Mouse (Mus musculus): ENCODE data around the gene Fbrsl1. TPM values are rescaled to one million over a fixed set of nuclear protein-coding genes. Genes with fewer than 3 reads are reported as not detected.
A peak's percentile ranks its signal among the peaks of the same experiment; 100 is the strongest.

The Fbrsl1 gene
- total RNA-seq, 2 experiments from 2014 or later = 82.5 to 90.6 TPM

- DNase-seq (ENCODE audit: low spot score in 2 of 2) = no peak
Observed at GRCm38 (mm10) chr5:110363822-110364545, 84.3 kb downstream of the Fbrsl1 start.

DNA sequence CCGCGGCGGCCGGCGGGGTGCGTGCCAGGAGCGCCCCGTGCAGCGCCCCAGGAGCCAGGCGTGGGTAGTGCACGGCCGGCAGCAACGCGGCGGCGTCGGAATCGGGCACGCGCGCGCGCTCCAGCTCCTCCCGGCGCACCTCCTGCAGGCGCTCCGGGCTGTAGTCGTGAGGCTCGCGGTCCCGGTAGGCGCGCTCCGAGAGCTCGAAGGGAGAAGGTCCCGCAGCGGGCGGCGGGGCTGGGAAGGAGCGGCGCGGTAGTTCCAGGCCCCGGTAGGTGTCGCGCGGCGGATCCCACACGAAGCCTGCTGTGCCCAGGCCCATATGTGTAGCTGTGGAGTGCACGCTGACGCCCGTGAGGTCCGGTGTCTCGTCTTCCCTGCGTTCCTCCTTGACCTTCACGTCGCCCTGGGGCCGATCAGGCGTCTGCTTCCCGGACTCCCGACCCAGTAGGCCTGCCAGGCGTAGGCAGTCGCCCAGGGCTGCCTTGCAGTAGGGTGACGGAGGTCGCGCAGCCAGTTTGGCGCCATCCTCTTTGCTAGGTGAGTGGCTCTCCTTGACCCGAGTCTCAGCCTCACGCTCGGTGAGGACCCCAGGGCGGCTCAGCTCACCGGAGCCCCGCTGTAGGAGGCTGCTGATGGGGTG is 85.0 kb downstream of the Fbrsl1 start:
- DNase-seq (ENCODE audit: low spot score in 2 of 2) = peak; percentile 74 to 86

GRCm38 (mm10) chr5:110362813-110363178 is 85.5 kb downstream of the Fbrsl1 start:
- no peak for DNase-seq (ENCODE audit: low spot score in 2 of 2)

- no peak for DNase-seq (ENCODE audit: low spot score in 2 of 2)
Observed at GRCm38 (mm10) chr5:110361465-110361864, 86.8 kb downstream of the Fbrsl1 start.

- DNase-seq (ENCODE audit: low spot score in 2 of 2) = peak; percentile 91
Observed at GRCm38 (mm10) chr5:110357531-110358179, 90.6 kb downstream of the Fbrsl1 start.

- peak; percentile 50 to 59 for DNase-seq (ENCODE audit: low spot score in 2 of 2)
Observed at GRCm38 (mm10) chr5:110354716-110355115, 93.6 kb downstream of the Fbrsl1 start.

- DNase-seq (ENCODE audit: low spot score in 2 of 2) = no peak
Observed at GRCm38 (mm10) chr5:110347006-110347405, 101.3 kb downstream of the Fbrsl1 start.

GRCm38 (mm10) chr5:110345553-110345952 is 102.8 kb downstream of the Fbrsl1 start:
- DNase-seq (ENCODE audit: low spot score in 2 of 2) = no peak

DNA sequence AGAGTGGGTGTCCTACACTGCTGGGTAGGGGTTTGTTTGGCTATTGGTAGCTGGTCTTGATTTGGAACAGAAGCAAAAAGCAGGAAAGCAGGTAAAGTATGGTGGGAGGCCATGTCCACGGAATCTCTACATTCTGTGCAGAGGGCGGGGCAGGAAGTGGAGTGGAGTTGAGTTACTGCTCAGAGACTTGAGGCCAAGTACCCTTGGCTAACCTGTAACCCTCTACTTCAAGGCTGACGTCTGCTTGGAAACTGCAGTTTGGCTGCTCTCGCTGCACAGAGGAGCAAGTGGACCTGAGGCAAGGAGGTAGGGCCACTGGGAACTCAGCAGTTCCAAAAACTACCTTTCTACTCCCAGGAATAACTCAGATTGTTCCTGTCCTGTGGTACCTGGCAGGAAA is 103.8 kb downstream of the Fbrsl1 start, which contains the start of gene Lrcol1:
Gene Lrcol1 (plus strand): TSS at position 207 of the 400 bp plus-strand sequence.
- DNase-seq (ENCODE audit: low spot score in 2 of 2) = no peak

DNA sequence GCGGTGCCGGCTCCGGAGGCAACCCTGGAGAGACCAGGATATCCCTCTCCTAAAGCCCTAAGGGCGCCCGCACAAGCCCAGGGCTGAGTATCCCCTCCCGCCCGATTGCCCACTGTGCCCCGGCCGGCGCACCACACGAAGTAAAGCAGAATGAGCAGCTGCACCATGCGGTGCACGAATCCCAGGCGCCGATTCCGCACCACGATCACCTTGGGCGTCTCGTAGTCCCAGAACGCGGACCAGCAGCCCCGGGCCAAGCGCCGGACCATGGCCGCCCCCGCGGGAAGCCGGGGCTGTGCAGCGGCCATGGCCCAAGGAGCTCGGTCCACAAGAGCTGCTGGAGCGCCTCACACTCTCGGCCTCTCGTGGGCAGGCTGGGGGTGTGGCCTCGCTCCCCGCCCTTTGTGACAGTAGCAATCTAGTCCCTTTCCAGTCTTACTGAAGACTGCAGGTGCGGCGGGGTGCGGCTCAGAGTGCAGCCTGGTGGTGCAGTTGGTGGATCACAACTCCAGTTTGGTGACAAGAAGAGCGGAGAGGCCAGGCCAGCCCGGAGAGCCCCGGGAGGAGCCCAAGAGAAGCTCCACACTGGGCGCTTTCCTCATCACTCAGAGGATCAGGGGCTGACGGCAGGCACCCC is 105.5 kb downstream of the Fbrsl1 start, which contains the start of gene P2rx2:
Gene P2rx2 (minus strand): TSS at position 565 of the 637 bp plus-strand sequence.
- DNase-seq (ENCODE audit: low spot score in 2 of 2) = peak; percentile 19 to 28

GRCm38 (mm10) chr5:110338792-110339191 is 109.5 kb downstream of the Fbrsl1 start:
- DNase-seq (ENCODE audit: low spot score in 2 of 2) = no peak

- DNase-seq (ENCODE audit: low spot score in 2 of 2) = no peak
Observed at GRCm38 (mm10) chr5:110330508-110330907, 117.8 kb downstream of the Fbrsl1 start.

DNA sequence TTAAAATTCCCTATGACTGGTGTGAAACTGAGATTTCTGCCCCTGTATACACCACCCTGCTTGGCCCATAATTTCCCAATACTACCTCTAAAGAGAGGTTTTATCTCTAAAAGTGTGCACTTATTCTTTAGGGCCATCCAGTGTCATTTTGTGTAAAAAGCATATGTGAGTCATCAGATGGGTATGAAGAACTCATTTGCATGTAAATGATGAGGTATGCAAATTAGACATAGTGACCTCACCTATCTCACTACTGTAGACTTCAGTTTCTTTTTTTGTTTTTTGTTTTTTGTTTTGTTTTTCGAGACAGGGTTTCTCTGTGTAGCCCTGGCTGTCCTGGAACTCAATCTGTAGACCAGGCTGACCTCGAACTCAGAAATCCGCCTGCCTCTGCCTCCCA is 135.2 kb downstream of the Fbrsl1 start:
- DNase-seq (ENCODE audit: low spot score in 2 of 2) = no peak

Other genes with a start within 250 kb of the Fbrsl1 start
- gene Ankle2, start 217.5 kb downstream of the Fbrsl1 start, total RNA-seq (2021) = 10 to 100 TPM; 32.0 to 40.6 TPM
- 10 to 100 TPM; 66.2 to 73.7 TPM for gene Pgam5, start 178.6 kb downstream of the Fbrsl1 start, total RNA-seq (2021)
- gene Pxmp2, start 162.3 kb downstream of the Fbrsl1 start, total RNA-seq (2021) = 1 to 10 TPM; 8.5 to 9.5 TPM
- 1 to 10 TPM; 4.8 to 7.6 TPM for gene Pole, start 162.2 kb downstream of the Fbrsl1 start, total RNA-seq (2021)
- gene P2rx2, start 105.3 kb downstream of the Fbrsl1 start, total RNA-seq (2021) = 1 to 10 TPM; 2.4 to 2.9 TPM
- gene Lrcol1, start 103.8 kb downstream of the Fbrsl1 start, total RNA-seq (2021) = not detected
- 10 to 100 TPM; 76.5 to 77.2 TPM for gene Galnt9, start 95.9 kb upstream of the Fbrsl1 start, total RNA-seq (2021)
- 10 to 100 TPM; 35.3 to 40.7 TPM for gene Noc4l, start 204.9 kb upstream of the Fbrsl1 start, total RNA-seq (2021)
- gene Ddx51, start 204.9 kb upstream of the Fbrsl1 start, total RNA-seq (2021) = 10 to 100 TPM; 24.9 to 32.0 TPM

Data from layer of hippocampus, postnatal 10 days (tissue).